Mouse (Mus musculus) spleen, adult 2 months (tissue): ENCODE measurements around the gene Rad51b. TPM values are rescaled to one million over a fixed set of nuclear protein-coding genes. Genes with fewer than 3 reads are reported as not detected.

Experiments used
- DNase-seq, 2 experiments: peaks; one replicate each; pipeline versions ENCODE4 v3.0.0 to v3.0.0-alpha.2; 2012 to 2021; ENCODE audit warnings: low spot score in 2 of 2, low read depth in 1 of 2
- H3K27ac ChIP-seq: fragments of 200-500 bp; 2 replicates; pipeline ENCODE4 v1.5.1; 2012; ENCODE audit warnings: low read length, inconsistent platforms; ENCODE audit not compliant: insufficient read depth
- H3K27me3 ChIP-seq: fragments of 200-500 bp; 2 replicates; pipeline ENCODE4 v1.6.1; 2012; ENCODE audit warnings: mild to moderate bottlenecking, moderate library complexity, low read length, inconsistent platforms; ENCODE audit not compliant: control insufficient read depth, insufficient read depth
- H3K36me3 ChIP-seq: fragments of 200-500 bp; 2 replicates; pipeline ENCODE4 v1.6.1; 2012; ENCODE audit warnings: mild to moderate bottlenecking, low read length, inconsistent platforms; ENCODE audit not compliant: control insufficient read depth, insufficient read depth
- H3K4me1 ChIP-seq: fragments of 200-500 bp; 2 replicates; pipeline ENCODE4 v1.6.1; 2011; ENCODE audit warnings: inconsistent platforms; ENCODE audit not compliant: control insufficient read depth, insufficient read depth, insufficient read length
- H3K4me3 ChIP-seq: fragments of 200-500 bp; 2 replicates; pipeline ENCODE4 v1.5.1; 2011; ENCODE audit warnings: mild to moderate bottlenecking, inconsistent platforms; ENCODE audit not compliant: insufficient read depth, insufficient read length; ENCODE audit errors: extremely low read depth
- CTCF ChIP-seq: fragments of 200-500 bp; IDR thresholded peaks from 2 replicates; pipeline ENCODE4 v1.5.1; 2011; ENCODE audit warnings: mild to moderate bottlenecking, inconsistent platforms; ENCODE audit not compliant: insufficient read depth, insufficient read length, insufficient replicate concordance; ENCODE audit errors: extremely low read depth
- POLR2A ChIP-seq: fragments of 200-500 bp; IDR thresholded peaks from 2 replicates; pipeline ENCODE4 v1.6.1; 2011; ENCODE audit warnings: low read depth, low read length, inconsistent platforms
- WGBS: fragments of 180-500 bp; shearing (Covaris S2); methylation state at CpG from one replicate; pipeline ENCODE4 v1.1.7; 2018; 5-methylcytosine and 5-hydroxymethylcytosine counted together
- polyA plus RNA-seq: library from polyadenylated mRNA; depleted of rRNA; stranded (reverse); fragments of >200 nt; gene quantifications from 2 replicates; pipeline ENCODE4 v1.2.3, GENCODE M21; 2012

The Rad51b gene
- polyA plus RNA-seq, 1 experiment = 0.26 TPM

GRCm38 (mm10) chr12:79384787-79385186 is 87.7 kb downstream of the Rad51b start:
- peaks cover 2% of the 10 kb centered on the region; the same call in 1 of the 2 replicates for H3K4me1 ChIP-seq
- no peak overlapping the region for H3K4me3 ChIP-seq
- H3K27ac ChIP-seq = no peak overlapping the region
- no peak for DNase-seq
- no peaks in the 10 kb centered on the region for H3K27me3 ChIP-seq
- H3K36me3 ChIP-seq = no peaks in the 10 kb centered on the region
- TF ChIP-seq POLR2A = no peak
- no peak for TF ChIP-seq CTCF
- WGBS = 79% methylated on average over 9 of the region's 9 CpGs

DNA sequence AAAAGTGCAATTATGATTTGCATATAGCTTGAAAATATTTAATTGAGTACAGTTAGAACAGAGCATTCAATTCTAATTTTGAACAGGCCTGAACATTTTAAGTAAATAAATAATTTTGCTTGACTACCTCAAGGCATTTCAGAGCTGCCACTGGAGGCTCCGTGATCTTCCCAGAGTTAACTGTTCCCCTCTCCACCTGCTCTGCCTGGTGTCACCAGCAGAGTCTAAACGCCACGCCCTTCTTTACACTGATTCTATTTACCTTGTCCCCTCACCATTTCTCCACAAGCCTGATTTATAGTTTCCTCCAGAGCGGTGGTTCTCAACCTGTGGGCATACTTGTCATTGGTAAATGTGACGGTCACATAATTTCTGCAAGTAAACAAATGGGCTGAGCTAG is 88.1 kb downstream of the Rad51b start:
- Histone ChIP-seq H3K27ac (no peak overlapping the region), H3K36me3 (no peaks in the 10 kb centered on the region), H3K4me3 (no peak overlapping the region), H3K4me1 (peaks cover 2% of the 10 kb centered on the region; the same call in 1 of the 2 replicates), H3K27me3 (no peaks in the 10 kb centered on the region)
- DNase-seq = no peak
- WGBS = 92% methylated on average over 5 of the region's 5 CpGs
- no peak for TF ChIP-seq POLR2A
- TF ChIP-seq CTCF = no peak

GRCm38 (mm10) chr12:79387886-79388285 is 90.8 kb downstream of the Rad51b start:
- DNase-seq = no peak
- 93% methylated on average over 6 of the region's 6 CpGs for WGBS
- no peak for TF ChIP-seq CTCF
- TF ChIP-seq POLR2A = no peak
- H3K4me3 ChIP-seq = no peak overlapping the region
- H3K4me1 ChIP-seq = no peaks in the 10 kb centered on the region
- H3K27me3 ChIP-seq = no peaks in the 10 kb centered on the region
- no peak overlapping the region for H3K27ac ChIP-seq
- H3K36me3 ChIP-seq = no peaks in the 10 kb centered on the region

- no peak overlapping the region for H3K27ac ChIP-seq
- H3K4me1 ChIP-seq = no peaks in the 10 kb centered on the region
- DNase-seq = no peak
- no peaks in the 10 kb centered on the region for H3K27me3 ChIP-seq
- H3K36me3 ChIP-seq = no peaks in the 10 kb centered on the region
- H3K4me3 ChIP-seq = no peak overlapping the region
- WGBS = 90% methylated on average over 3 of the region's 3 CpGs
- TF ChIP-seq POLR2A (no peak), CTCF (no peak)
Observed at GRCm38 (mm10) chr12:79389251-79389650, 92.2 kb downstream of the Rad51b start.

- H3K4me1 ChIP-seq = no peaks in the 10 kb centered on the region
- no peak for TF ChIP-seq POLR2A
- no peak for TF ChIP-seq CTCF
- no peaks in the 10 kb centered on the region for H3K36me3 ChIP-seq
- H3K27me3 ChIP-seq = no peaks in the 10 kb centered on the region
- no peak overlapping the region for H3K4me3 ChIP-seq
- H3K27ac ChIP-seq = no peak overlapping the region
- no peak for DNase-seq
Observed at GRCm38 (mm10) chr12:79389971-79390370, 92.9 kb downstream of the Rad51b start.

DNA sequence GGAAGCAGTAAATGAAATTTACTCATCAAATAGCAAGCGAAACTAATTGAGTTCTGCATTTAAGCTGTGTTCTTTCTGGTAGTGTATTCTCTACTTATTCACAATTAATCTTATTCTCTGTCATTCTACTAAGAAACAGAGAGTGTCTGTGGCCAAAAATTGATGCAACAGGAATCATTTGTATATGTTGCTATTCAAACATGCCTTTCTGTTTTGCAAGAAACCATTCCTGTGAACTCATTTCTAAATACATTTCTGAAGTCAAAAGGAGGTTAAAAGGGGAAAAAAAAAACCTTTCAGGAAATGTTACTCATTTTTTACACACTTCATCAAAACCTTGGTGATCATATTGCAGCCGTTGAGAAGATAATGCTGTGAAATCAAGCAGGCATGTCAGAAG is 96.6 kb downstream of the Rad51b start:
- Histone ChIP-seq H3K27ac (no peak overlapping the region), H3K27me3 (no peaks in the 10 kb centered on the region), H3K36me3 (no peaks in the 10 kb centered on the region), H3K4me3 (no peak overlapping the region), H3K4me1 (no peaks in the 10 kb centered on the region)
- DNase-seq = no peak
- no peak for TF ChIP-seq POLR2A
- TF ChIP-seq CTCF = no peak
- 69% methylated on average over 2 of the region's 2 CpGs for WGBS

DNA sequence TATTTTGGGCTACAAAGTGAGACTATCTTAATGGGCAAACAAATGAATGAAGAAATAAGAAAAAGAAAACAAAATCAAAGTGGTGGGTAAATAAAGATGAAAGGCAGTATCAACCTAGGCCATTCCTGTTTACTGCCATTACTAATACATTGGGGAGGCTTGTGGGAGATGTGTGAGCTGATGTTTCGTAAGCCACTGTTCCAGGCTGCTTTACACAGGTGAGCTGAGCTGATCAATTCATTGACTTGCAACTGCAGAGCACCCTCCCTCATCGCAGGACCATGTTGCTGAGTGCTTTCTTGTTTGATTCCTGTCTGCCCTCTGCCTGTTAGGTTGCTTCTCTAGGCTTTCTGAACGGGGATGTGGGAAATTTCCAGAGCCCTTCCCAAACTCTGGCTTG is 106.9 kb downstream of the Rad51b start:
- no peak for DNase-seq
- TF ChIP-seq CTCF (no peak), POLR2A (no peak)
- Histone ChIP-seq H3K36me3 (no peaks in the 10 kb centered on the region), H3K4me3 (no peak overlapping the region), H3K4me1 (no peaks in the 10 kb centered on the region), H3K27ac (no peak overlapping the region), H3K27me3 (no peaks in the 10 kb centered on the region)
- 83% methylated on average over 3 of the region's 3 CpGs for WGBS
